Mouse (Mus musculus) layer of hippocampus, postnatal 10 days (tissue): ENCODE results near the gene Unc5b. TPM values are rescaled to one million over a fixed set of nuclear protein-coding genes. Genes with fewer than 3 reads are reported as not detected.
A peak's percentile ranks its signal among the peaks of the same experiment; 100 is the strongest.

Source experiments
- DNase-seq, 2 experiments: peaks; one replicate each; pipeline ENCODE4 v3.0.0; 2021; ENCODE audit warnings: low spot score in 2 of 2
- total RNA-seq, 2 experiments: library from RNA; stranded (reverse); gene quantifications; 2 replicates each; pipeline ENCODE4 v1.2.3; 2021

Gene Unc5b
- total RNA-seq, 2 experiments from 2014 or later, result 8.4 to 9.8 TPM

DNA sequence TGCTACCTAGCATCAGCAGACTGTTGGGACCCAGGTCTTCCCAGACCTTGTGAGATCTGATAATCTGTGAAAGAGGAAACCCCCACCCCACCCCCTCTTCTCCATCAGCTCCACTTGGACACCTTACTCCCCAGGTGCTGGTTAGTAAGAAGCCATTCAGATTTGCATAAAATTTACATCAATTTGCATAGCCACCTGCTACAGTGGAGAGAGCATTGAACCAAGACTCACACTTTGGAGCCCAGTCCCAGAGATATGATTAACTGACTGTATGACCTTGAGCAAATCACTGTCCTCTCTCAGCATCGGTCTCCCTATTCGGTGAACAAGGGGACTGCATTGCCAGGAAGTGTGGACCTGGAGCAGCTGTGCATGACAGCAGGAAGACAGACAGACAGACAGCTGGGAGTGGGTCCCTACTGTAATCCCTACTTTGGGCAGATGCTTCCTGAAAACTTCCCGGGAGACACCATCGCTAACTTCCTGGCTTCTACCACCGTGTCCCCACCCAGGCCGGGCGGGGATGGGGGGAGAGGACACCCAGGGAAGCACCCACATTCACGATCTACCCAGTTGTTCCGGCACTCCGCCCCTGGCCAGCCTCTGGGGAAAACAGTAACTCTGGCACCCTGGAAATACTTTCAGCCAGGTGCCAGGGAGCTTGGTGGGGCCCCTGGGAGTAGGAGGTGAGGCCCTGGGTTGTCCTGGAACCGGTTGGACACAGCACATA lies 30.0 kb downstream of the Unc5b start:
- no peak for DNase-seq

DNA sequence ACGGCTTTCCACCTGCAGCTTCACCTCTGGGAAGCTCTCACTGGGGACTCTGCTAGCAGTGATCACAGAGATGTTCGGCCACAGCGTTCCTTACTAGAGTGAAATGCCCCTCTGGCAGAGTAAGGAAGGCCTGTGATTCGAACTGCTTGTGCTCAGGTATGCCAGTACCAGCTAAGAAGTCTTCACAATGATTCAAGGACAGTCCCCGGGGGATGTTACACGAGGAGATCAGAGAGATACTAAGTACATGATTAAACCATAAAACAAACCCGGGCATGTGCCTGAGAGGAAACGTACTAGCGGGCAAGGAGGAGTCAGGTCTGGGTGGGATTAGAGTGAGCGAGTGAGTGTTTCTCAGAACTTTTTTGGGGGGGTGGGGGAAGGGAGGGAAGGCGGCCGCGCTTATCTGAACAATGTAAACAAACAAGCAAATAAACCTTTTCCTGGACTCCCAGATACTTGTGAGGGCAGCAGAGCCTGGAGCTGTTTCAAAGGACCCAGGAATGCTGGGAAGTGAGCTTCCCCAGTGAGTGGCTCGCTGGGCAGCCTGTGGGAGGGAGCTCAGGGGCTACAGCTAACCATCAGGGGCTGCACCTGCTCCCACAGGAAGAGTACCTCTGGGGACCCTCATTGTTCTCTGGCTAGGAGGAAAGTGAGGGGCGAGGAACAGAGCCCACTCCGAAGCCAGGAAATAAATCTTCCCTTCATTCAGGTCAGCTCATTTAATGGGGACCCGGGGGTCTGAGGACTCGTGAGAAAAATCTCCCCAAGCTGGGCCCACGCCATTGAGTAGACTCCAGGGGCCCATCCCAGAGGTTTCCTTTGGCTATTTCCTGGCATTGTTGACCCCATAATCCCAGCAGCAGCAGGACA lies 30.9 kb downstream of the Unc5b start:
- DNase-seq, result no peak

DNA sequence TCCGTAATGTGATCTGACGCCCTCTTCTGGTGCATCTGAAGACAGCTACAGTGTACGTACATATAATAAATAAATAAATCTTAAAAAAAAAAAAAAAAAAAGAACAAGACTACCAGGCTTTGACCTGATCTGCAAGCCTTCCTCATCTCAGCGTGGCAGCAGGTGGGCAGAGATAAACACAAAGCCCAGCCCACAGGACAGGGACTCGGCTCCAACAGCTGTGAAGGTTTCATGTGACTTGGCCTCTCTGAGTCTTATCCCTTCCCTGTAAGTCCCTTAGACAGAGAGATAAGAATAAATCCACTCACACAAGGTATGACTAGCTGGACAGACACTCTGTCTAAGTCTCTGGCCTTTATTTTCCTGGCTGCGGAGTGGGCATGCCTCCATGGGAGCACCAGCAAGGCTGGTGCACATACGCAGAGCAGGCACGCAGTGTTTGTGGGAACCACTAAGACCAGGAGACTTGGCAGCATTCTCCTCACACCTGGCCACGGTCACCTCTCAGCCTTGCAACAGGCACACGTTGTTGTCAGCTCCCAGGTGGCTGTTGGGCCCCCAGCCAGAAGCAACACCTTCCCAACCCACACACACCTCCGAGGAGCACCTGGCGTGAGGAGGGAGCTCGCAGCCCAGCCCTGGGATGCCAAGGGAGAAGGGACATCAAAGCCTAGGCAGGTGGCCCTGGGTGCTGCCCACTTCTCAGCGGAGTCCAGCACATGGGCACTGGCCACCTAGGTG lies 33.5 kb downstream of the Unc5b start:
- DNase-seq, result no peak

DNA sequence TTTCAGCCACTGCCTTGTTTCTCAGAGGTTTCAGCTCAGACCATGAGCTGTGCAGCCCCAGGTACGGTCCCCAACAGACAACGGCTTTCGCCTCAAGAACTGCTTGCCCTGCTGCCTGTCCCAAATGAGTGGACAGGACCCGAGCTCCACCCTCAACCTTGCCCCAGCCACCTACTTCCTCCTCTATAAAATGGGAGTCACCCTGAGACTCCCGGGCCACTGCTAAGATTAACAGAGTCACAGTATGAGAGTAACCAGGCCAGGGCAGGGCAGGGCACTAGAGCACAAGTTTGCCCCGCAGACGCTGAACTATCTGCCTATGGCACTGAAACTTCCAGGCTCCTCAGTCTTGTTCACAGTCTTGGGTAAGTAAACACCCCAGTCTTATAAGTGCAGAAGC lies 34.9 kb downstream of the Unc5b start:
- DNase-seq, result no peak

DNA sequence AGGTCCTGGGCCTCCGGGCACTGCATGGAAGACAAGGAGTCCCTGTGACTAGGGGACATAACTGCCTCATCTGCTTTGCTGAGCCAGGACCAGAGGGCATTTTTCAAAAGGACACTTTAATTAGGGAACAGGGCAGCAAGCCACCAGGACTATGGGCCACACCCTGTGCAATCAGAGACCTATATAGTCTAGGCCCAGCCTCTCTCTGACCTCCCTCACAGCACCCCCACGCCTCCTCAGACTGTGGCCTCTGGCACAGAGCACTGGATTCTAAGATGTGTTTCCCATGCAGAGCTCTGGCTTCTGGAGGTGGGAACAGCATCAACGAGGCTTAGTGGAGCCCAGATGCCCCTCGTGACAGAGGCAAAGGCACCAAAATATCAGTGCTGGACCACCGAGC lies 35.4 kb downstream of the Unc5b start:
- DNase-seq, result no peak

DNA sequence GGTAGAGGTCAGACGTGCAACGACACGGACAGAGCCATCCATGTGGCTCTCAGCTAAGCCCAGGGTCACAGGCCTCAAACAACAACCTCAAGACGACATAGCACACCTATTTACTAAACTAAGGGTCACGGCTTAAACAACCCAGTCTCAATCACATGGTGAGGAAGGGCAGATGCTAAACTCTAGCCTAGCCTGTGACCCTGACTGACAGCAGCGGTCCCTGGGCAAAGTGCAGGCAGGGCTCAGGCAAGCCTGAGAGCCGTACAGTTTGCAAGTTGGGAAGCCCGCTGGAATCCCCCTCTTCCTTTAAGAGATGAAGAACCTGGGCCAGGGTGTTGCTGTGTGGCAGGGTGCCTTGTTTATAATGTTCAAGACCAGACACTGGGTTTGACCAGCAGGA lies 36.6 kb downstream of the Unc5b start:
- no peak for DNase-seq

DNA sequence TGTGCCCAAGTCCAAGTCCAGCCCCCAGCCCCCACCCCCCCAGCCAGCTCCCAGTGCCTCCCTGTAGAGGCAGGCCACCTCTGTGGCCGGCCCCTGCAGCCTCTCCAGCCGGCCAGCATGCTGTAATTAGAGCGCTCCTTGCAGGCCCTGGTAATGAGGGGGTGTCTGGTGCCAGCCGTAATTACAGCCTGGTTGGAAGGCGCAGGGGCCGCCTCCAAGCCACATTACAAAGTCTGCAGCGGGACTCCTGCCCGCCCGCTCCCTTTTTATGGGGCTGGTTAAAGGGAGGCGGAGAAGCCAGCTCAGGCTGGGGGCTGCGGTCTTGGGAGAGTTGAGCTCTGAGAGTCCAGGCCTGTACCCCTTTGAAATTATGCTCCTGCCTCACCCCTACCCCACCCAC lies 37.0 kb downstream of the Unc5b start:
- DNase-seq, result peak; percentile 35 to 48

DNA sequence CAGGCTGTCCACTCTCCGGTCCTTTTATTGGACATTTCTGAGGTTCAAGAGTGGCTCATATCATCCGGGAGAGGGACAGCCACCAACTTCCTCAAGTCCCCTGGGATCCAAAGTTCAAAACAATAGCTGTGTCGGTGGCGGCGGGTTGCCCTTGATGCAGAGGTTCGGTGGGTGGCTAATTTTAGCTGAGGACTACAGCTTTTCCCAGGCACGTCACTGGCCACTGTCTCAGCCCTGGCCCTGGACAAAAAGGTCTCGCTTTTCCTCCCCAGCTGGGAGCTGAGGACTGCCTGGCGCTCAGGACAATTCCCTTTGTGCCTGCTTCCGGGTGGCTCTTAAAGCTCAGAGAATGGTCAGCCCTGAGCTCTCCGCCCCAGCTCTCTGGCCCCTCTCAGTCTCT lies 38.5 kb downstream of the Unc5b start:
- DNase-seq, result no peak

DNA sequence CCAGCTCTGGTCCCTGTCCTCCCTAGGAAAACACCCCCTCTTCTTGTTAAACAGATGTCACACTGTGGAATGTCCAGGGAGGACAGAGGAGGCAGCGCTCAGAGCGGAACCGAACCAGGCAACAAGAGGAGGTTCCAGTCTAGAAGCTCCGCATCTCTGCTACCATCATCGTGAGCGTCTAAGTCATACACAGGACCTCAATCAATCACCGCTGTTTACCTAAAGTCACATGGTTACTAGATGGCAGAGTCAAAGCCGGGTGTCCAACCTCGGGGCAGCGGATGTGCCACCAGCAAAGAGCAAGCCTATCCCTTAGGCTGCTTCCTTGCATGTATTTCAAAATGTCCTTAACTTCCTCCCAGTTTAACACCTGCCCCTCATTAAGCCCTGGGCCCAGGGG lies 39.0 kb downstream of the Unc5b start:
- DNase-seq, result no peak

DNA sequence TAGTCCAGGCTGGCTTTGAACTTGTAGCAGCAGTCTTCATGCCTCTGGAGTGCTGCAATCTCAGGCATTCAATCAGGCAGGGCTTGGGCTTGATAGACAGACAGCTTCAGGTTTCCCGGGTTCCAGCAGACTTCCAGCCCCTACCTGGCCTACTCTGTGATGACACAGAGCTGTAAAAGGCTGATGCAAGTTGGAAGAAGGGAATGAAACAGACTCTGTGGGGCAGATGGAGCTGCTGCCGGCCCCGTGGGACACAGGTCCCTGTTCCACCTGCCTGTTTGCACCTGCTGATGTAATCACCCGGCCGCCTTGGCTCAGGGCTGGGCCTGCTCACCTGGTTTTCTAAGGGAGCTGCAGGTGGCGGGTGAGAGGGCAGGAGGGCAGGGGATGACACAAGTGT lies 40.5 kb downstream of the Unc5b start:
- no peak for DNase-seq

DNA sequence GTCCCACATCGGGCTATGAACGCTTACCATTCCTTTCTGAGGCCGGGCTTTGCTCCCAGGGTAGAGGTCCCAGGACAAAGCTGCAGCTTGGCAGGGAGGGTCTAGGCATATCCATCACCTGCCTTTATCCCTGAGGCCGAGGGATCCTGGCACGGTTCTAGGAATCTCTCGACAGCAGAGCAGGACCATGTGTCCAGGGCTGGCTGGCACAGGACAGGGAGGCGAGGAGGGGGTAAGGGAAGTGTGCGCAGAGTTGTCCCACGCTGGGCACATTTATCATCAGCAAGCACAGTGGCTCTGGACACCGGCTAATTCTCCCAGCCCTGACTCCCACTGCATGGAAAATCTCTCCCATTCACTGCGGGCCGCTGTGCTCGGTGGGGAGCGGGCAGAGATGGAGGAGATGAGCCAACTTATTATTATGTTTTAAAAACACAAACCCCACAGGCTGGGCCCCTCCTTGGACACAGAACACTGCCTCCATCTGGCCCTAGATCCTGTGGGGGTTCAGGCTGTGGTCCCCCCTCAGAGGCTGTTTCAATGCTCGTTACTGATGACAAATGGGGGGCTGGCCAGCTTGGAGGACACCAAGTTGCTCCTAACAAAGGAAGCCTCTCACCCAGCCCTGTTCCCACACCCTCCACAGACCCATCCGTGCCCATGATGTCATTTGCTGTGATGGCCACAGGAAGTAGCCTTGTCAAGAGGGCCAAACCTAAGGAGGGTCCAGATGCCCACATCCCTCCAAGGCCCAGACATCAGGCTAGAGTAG lies 43.9 kb downstream of the Unc5b start:
- no peak for DNase-seq

DNA sequence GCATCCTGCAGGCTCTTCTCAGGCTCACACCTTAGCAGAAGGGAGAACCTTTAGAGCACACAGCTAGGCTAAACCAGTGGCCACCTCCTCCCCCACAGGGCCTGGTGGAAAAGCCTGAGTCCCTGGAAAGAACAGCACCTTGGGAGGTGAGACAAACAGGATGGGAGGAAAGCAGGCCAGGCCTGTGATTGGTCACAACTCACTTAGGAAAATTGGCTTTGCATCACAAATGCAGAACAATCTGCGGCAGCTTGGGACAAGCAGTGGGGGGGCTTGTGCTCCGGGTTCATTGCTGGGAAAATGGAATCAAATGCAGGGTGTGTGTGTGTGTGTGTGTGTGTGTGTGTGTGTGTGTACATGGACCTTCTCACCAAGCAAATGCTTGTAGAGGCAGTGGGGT lies 47.8 kb downstream of the Unc5b start:
- DNase-seq, result no peak

DNA sequence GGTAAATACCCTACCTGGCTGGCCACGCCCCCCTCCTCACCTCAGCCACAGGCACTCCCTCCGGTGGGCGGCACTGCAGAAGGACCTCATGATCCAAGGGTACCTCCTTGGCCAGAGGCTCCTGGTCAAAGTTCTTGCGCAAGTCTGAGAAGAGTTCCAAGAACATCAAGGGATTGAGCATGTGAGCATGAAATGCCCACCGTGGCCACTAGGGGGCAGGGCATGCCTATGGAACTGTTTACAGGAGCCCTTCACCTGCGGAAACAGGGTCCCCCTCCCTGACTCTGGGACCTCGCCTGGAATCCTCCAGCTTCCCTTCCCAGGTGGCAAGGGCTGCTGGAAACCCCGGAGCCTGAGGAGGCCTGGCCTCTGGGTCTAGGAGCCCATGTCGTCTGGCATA lies 51.8 kb downstream of the Unc5b start:
- peak; percentile 79 to 84 for DNase-seq

DNA sequence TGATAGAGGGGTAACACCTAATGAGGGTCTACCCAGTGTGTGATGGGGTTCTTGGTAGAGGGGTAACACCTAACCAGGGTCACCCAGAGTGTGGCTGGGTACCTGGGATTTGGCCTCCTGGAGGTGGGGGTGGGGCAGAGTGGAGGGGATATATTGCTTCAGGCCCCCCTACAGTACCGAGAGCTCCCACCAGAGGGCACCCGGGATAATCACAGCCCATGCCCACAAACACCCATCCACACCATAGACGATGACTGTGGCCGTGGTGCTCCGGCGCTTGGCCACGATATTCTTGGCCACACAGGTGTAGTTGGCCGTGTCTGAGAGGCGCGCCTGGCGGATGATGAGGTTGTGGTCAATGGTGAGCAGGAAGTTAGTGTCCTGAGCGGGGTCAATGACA lies 52.8 kb downstream of the Unc5b start:
- DNase-seq, result peak; percentile 63 to 77

DNA sequence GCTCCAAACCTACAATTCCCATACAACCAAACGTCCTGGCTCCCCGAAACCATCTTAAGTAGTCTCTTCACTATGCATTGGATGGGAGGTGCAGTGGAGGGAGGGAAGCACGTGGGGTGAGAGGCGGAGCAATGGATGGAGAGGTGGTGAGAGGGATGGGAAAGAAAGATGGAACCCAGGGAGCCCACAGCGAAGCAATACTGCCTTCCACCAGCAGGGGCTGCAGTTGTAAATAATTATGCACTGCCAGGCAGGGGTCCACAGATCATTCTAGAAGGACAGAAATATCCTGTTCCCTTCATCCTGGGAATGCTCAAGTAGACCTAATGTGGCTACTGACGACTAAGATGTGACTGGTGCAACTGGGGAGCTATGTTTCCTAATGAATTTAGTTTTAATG lies 55.9 kb downstream of the Unc5b start:
- DNase-seq, result no peak

DNA sequence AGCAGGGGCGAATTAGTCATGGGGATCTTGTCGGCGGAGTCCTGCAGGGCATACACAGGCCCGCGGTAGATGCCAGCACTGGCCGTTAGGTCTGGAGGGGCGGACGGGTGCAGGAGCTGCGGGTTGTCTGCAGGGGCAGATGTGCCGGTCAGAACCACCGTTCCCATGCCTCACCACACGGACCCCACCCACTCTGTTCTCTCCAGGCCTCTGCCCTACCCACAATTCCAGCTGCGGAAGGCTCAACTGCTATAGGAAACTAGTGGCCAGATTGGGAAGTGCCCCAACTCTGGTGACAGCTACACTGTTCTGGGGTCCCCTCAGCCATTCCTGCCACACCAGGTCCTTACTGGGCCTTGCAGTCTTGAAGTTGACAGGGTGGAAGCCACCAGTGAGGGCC lies 56.8 kb downstream of the Unc5b start:
- DNase-seq, result no peak

DNA sequence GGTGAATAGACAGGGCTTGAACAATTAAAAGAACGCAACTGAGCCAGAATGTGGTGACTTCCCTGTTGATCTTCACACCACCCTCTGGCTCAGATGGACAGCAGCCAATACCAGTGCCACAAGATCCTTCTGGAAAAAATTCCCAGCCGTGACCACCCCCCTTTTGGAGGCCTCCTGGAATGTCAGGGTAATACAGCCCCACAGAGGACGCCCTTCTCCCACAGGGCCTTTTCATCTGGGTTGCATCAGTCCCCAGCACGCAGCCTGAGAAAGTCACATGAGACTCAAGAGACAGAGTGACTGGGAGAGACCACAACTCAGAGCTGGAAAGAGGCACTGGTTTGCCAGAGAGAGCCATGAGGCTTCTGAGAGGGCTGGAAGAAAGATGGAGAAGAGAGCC lies 60.5 kb downstream of the Unc5b start:
- DNase-seq, result no peak

DNA sequence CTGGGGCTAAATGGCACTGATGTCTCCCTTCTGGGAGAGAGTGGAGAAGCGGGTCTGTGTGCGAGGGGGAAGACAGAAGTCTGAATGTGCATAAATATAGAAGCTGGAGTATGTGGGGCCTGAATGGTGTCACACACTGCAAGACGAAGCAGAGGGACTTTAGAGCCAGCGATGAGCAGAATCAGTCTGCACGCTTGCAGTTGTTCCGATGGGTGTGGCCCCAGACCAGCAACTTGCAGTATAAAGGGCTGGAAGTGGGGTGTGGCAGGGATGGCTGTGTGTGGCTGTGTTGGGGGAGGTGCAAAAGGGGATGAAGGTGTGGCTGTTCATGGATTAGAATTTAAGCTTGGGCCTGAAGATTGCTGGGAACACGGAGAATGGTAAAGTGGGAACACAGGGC lies 62.8 kb downstream of the Unc5b start:
- DNase-seq, result no peak

DNA sequence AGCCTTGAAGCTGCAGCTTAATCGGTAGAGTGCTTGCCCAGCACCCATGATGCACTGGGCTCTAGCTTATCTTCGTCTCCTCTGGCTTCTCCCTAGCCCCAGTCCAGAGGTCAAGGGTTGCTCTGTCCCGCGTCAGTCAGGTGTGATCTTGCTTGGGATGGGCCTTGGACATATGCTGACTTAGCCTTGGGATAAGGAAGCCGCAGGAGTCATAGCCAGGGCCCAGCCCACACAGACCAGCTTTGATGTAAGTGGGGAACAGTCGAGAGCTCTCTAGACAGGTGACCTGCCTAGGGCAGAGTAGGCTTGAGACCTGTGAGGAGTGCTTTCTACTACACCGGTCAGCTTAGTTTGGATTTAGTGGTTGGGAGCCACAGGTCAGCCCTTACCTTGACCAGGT lies 64.0 kb downstream of the Unc5b start:
- DNase-seq, result no peak

DNA sequence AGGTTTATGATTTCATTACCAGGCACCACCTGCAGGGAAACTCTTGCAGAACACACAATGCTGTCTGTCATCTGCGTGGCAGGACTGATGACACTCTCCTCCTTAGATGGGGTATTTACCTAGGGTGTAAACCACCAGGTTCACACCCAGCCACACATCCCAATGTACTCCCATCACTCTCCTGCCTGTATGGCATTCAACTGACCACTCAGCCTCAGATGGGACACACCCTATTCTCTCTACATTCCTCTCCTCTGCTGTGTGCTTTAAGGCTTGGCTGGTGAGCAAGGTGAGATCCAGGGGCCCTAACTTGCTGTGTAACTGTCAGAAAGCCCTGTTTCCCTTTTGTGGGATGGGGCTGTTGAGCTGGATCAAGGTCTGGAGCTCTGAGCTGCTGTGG lies 69.3 kb downstream of the Unc5b start:
- DNase-seq, result no peak

DNA sequence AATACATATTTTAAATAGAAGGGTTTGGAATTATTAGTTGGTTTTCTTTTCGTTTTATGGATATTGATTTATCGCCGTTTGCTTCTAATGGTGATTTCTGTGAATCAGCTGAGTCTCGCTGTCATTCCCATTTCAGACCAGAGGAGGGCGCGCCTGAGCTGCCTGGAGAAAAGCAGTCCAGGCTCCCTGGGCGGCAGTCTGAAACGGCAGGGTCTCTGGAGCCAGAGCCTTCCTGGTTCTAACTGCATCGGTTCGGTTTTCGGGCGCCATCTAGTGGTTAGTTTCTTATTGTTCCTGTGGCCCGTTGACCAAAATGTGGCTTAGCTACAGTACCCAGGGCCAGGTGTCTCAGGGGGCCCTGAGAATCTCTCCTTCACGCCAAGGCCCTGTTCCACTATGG lies 71.0 kb downstream of the Unc5b start:
- DNase-seq, result peak; percentile 96
